Mouse (Mus musculus) layer of hippocampus, adult 8-10 months (tissue): ENCODE results near the gene Tmprss12. TPM values are rescaled to one million over a fixed set of nuclear protein-coding genes. Genes with fewer than 3 reads are reported as not detected.
A peak's percentile ranks its signal among the peaks of the same experiment; 100 is the strongest.
"Not testable (repeated sequence)": the region's sequence is repeated elsewhere in the genome, so short reads cannot be mapped to it uniquely, and the experiment has no call there.

Experiments
- DNase-seq, 2 experiments: peaks; one replicate each; pipeline ENCODE4 v3.0.0; 2022; ENCODE audit warnings: low spot score in 2 of 2
- total RNA-seq, 4 experiments: library from RNA; stranded (reverse); gene quantifications; 2 replicates each; pipeline ENCODE4 v1.2.4; 2022

The Tmprss12 gene
- total RNA-seq, 4 experiments from 2014 or later, result not detected

DNA sequence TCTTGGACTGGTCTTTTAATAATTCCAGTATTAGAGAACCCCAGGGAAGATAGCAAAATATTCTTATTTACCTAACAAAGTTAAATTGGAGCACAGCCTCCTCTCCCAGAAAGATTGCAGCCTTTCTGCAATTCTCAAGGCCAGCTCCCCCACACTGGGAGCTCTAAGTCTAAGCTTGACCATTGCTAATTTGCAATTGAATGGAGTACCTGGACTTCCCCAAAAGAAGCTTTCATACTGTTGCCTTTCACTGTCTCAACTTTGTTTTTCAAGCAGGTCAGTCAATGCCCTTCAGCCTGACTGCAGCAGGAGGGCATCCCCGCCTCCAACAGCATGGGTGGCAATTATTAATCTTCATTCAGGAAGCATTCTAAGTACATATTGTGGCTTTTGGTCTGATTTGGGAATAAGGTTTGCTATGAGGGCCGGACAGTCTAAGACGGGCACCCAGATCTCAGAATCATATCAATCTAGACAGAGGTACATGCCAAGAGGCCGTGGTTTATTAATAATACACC lies 6.8 kb upstream of the Tmprss12 start:
- not testable (repeated sequence) for DNase-seq

DNA sequence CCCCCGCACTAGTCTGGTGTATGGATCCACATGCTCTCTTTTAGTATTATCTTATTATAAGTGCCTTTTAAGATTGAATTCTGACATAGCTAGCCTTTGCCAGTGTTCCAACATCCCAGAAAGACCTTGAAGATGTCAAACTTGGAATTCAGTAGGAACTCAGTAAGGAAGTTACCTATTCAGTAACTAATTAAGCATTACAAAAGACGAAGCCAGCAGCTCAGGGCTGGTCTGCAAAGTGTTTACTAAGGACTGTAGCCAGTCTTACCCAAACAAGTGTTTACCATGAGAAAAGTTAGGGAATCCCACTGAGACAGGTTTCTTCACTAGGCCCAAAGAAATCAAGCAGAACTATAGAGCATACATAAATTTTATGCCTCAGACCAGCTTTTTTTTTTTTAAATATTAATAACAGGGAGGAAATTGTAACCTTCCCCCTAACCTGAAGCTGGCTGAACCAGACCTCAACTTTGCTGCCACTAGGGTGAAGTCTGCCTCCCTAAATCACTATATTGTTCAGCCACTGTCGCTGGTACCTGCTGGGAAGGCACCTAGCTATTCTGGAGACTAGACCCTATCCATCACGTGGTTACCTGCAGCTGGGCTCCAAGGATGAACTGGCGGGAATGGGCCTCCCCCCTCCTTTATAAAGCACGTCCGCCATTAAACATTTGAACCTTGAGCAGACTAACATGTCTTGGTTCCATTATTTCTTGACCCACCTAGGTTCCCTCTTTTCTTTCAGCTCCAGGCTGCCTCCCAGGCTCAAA lies 5.7 kb upstream of the Tmprss12 start:
- no peak for DNase-seq

DNA sequence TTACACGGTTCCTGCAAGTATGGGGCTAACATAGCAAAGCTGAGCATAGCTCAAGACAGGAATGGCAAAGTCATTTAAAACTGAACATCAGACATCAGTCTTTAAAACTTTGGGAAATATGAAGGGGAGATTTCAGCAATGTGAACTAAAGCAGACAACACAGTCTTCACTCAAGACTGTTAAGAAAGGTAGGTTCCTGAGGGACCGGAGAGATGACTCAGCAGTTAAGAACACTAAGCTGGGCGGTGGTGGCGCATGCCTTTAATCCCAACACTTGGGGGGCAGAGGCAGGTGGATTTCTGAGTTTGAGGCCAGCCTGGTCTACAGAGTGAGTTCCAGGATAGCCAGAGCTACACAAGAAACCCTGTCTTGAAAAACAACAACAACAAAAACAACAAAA lies 4.2 kb upstream of the Tmprss12 start:
- no peak for DNase-seq

DNA sequence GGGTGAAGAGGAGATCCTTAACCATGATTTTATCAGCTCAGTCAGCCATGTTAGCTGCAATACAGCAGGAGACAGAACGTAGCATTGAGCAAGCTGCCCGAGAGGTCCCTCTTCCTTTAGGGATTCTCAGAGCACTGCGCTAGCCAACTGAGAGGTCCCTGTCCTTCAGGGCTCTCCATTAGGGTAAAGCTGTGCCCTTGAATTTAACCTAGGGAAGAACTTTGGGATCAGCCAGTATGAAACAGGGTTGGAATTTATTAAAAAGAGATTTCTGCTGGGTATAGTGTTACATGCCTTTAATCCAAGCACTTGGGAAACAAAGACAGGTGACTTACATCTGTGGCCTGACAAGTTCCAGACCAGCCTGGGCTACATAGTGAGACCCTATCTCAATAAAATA lies 3.1 kb upstream of the Tmprss12 start:
- DNase-seq, result no peak

DNA sequence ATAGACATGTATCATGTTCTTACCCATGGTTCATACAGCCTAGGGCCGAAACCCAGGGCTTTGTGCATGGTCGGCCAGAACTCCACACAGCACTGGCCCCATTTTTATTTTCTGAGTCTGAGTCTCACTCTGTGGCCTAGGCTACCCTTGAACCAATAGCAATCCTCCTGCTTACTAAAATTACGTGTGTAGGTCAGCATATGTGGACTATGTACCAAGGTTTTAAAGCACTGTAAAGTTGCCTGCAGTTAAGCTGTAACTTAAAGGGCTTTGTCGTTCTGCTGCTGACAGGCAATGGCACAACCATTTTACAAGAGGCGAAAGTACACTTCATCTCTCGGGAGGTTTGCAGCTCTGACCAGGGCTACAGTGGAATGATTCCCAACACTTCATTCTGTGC lies 8.3 kb downstream of the Tmprss12 start:
- no peak for DNase-seq

DNA sequence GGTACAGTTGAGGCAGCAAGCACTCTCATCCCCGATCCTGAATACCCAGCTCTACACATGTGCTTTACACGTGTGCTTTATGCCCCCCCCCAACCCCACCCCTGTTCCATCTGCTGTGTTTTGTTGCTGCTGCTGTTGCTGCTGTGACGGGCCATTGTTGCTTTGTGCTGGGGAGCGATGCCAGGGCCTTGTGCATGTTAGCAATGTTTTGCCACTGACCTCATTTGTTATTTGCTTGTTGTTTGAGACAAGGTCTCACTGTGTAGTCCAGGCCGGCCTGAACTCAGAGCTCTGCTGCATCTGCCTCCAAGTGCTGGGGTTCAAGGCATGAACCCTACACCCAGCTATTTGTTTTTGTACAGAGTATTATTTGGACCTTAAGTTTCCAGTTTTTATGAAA lies 10.2 kb downstream of the Tmprss12 start:
- peak; percentile 53 to 67 for DNase-seq

DNA sequence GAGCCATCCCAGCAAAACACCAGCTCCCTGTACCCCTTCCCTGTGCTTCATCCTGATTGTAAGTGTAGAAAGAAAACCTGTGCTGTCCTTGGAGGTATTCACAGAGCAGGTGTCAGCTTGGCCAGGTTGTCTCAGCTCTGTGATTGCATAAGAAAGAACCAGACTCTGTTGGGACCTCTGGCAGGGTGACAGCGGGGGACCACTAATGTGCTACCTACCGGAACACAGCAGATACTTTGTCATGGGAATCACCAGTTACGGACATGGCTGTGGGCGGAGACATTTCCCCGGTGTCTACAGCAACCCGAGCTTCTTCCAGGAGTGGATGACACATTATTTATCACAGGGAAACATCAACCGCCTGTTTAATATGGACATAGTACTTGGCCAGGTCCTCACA lies 11.7 kb downstream of the Tmprss12 start:
- DNase-seq, result no peak

DNA sequence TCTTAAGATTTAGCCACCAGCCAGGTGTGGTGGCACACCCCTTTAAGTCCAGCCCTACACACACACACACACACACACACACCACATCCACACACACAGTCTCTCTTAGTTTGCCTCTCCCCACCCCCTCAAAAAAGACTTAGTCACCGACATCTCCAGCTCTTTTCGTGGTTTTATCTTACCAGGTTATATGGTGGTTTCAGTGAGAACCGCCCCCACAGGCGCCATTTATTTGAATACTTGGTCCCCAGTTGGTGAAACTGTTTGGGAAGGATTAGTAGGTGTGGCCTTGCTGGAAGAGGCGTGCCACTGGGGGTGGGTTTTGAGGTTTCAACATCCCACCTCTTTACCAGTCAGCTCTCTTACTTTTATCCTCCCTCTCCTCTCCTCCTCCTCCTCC lies 17.2 kb downstream of the Tmprss12 start:
- no peak for DNase-seq

DNA sequence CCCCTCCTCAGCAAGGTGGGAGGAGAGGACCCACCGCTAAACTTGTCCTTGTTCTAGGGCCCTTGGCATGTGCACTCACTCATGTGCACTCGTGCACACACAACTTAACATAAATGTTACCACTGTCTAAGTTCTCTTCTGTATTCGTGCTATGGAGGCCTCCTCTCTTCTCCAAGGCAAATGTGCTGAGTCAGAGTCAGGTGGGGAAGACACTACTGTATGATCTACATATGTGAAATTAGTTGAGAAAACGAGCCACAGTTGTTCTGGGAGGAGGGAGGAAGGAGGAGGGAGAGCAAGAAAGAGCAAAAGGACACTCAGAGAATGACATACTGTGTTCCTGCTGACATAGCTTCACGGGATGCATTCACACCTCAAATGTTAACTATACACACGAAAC lies 19.9 kb downstream of the Tmprss12 start:
- no peak for DNase-seq

DNA sequence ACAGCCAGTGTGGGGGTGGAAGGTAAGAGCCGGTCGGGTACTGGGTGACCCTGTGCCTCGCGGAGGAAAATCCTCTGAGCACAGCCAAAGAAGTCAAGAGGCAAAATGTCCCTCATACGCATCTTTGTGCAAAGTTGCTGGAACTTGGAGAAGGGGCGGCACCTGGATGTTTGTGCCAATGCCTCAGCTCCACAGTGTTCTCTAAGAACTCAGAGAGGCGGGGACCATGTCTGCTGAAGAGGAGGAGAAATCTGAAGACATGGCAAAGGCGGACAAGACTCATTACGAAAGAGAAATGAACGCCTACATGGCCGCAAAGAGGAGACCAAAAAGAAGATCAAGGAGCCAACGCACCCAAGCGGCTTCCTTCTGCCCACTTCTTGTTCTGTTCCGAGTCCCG lies 20.9 kb downstream of the Tmprss12 start:
- DNase-seq, result no peak

DNA sequence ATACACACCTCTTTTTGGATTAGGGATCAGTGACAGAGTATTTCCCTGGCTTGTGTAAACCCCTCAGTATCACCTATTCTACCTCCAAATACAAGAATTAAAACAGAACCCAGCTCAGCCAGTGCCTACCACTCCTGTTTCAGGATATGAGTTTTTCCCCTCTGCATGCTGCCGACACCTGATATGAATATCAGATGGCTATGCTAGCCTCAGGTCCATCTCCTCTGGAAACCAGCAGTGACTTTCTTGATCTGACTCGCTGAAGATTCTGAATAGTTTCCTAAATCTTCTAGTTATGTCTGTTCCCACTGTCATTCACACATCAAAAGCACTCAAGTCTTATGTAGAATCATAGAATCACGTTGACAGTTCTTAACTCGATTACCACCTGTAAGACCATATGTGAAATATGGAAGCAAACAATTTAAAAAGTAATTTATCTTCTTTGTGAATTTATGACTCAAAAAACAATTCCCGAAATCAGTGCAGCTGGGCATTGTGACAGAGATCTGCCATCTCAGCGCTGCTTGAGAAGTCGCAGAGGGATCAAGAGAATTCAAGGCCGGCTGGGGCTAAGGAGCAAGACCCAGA lies 22.9 kb downstream of the Tmprss12 start:
- DNase-seq, result no peak

DNA sequence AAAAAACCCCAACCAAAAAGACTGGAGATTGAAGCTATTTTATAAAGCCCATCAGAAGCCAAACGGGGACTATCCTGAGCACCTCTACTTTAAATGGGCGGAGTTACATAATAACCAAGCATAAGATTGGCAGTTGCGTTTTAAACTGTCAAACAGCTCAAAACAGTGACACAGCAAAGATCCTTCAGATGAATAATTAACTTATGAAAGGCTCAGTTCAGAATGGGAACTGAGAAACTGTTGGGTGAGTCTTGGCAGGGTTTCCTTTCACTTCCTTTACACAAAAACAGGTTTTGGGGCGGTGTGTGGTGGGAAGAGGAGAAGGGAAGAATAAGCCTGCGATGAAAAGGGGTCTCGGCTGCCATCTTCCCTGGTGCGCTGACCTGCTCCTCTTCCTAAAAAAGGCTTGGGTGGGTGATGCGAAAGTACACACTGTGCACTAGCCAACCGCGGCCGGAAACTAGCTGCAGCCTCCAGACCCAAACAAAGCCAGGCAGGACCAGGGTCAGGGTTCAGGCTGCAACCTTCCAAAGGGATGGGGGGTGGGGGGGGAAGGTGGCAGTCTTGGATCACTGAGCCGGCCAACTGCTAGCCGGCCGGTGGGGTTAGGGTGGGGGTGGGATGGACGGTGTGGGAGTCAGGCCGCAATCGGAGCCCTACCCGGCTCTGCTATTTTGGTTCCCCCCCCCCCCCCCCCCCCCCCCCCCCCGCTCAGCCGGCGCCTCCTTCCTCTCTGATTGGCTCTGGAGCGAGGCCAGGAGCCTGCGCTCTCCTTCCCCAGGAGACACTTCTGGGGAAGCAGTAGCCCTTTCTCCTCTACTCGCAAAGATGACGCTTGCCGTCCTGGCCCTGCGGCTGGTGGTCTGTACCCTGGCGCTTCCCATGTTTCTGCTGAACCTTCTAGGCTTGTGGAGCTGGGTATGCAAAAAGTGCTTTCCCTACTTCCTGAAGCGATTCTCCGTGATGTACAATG lies 23.7 kb downstream of the Tmprss12 start, which contains the start of gene Mettl7a1:
Mettl7a1 (plus strand) TSS at position 122 of the 973 bp plus-strand sequence.
- DNase-seq, result peak; percentile 78 to 83

DNA sequence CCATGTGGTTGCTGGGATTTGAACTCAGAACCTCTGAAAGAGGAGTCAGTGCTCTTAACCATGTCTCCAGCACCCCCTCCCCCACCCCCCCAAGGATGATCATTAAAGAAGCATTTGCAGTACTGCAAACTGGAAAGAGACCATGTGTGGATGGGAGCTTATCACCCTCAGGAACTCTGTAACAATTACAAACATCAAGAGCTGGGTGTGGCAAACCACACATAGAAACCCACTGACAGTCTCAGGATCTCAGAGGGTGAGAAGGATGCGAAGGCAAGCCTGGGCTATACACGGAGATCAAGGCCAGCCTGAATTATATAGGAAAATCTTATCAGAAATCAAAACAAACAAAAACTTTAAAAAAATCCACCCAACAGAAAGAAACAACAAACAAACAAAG lies 25.6 kb downstream of the Tmprss12 start:
- DNase-seq, result no peak

DNA sequence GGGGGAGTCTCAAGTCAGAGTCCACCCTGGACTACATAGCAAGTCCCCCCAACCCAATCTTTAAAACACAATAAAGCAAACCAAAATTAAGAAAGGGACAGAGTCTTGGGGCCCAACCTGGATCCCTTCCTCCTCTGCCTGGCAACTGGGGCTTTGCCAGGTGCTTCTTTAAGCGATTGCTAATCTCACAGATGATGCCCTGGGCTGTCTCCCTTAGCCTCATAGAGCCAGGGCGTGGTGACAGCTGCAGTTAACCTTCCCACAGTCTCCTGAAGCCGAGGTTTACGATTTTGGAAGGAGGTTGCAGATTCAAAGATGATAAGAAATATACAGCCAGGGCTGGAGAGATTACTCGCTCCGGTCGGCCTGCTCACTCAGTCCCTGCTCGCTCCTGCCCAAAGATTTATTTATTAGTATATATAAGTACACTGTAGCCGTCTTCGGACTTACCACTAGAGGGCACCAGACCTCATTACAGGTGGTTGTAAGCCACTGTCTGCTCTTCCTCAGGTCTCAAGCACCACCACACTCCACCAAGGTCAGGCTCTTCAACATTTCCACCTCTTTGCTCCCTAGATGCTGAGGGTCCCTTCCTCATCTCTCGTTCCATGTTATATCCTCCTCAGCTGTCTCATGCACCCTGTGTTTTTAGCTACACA lies 26.9 kb downstream of the Tmprss12 start:
- not testable (repeated sequence) for DNase-seq

DNA sequence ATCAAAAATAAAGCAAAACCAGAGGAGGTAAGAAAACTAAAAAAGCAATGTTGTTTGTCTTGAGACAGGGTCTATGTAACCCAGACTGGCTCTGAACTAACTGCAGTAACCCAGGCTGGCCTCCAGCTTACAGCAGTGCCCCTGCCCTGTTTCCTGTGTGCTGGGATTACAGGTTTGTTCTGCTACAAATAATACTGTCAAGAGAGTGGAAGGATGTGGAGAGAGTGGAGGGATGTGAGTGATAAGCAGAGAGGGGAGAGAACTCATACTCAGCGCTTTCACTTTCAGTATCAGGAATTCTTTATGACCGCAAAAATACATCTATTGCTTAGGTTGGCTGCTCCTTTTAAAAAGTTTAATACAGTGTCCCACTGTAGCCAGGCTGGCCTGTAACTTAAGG lies 31.7 kb downstream of the Tmprss12 start:
- no peak for DNase-seq

DNA sequence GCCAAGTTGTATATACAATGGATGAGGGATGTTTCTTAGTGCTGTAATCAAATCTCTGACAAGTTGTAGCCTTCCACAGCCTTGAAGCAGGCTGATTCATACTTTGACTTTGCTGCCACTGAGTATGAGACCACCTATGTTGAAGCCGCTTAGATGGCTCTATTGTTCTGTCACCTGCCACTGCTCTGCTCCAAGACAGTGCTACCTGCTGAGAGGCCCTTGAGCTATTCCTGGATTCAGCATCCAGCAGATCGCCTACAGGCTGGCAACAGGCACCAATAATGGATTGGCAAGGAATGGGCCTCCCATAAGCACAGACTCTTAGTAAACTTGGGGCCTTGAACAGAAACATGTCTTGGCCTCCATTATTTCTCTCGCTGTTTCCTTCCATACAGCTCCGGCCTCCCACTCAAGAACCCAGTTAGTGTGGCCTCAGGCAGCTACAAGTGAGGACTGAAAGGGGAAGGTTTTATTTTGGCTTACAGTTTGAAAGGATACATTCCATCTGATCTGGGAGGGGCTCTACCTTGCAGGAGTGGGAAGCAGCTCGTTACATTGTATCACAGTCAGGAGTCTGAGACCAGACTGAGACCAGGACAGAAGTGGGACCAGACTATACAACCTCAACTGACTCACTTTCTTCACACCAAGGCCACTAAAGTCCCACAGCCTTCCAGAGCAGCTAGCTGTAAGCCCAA lies 34.0 kb downstream of the Tmprss12 start:
- no peak for DNase-seq

DNA sequence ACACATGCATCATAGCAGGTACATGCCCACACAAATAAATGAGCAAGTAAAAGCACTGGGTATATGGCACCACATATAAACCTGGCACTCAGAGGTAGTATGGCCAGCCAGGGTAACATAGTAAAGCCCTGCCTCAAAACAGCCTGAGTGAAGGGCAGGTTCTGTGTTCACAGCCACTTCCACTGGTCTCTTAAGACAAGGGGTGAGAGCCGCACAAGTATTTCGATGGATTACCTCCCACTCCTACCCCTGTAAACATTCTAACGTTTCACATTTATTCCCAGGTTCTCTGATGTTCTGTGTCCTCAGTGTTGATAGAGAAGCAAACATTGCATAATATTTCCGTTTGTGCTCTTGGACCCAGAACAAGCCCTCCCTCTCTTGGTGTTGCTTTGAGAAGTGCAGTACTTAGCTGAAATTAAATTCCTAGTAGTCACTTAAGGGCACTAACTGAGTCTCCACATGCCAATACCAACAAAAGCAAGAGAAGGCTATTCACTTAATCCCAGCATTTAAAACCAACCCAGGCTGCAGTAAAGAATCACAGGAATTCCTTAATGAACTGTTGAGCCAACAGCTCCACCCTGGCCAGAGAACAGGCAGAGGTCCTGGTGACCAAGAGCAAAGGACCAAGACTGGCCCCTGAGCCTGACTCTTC lies 37.5 kb downstream of the Tmprss12 start:
- DNase-seq, result not testable (repeated sequence)

DNA sequence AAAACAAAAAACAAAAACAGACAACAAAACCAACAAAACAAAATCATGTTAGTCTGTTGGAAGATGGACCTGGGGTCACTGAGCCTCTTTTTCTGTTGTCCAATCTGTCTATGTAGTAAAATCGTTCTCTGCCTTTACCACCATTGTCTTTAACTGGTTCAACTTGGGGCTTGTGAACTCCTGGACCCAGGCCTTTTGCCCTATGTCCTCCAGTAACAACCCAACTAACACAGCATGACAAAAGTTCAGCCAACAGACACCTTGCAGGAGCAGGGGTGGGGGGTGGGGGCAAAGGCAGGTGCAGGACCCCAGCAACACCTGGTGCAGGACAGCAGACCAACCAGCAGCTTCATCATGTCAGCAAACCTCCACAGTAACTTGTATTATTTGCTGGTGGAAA lies 39.2 kb downstream of the Tmprss12 start:
- no peak for DNase-seq

DNA sequence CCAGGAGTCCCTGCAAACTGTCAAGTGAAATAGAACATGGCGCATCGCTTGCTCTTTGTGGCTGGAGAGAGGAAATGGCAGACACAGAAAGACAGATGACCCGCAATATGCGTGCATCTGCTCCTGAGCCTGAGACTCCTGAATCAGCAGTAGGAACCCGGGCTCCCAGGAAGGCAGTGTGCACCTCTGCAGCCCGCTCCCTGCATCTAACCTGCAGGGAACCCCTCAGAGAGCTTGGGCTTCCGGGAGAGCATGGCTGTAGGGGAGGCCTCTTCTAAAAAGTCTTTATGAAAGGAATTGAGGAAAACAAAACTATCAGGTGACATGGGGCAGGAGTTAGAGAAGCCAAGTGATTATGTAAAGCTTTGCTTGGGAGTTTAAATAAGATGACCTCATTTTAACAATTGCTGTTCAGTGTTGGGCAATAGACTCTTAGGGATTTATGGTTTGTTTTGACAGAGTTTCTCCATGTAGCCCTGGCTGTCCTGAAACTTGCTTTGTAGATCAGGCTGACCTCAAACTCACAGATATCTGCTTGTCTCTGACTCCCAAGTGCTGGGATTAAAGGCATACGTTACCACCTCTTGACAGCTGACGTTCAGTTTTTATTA lies 39.8 kb downstream of the Tmprss12 start:
- DNase-seq, result no peak

DNA sequence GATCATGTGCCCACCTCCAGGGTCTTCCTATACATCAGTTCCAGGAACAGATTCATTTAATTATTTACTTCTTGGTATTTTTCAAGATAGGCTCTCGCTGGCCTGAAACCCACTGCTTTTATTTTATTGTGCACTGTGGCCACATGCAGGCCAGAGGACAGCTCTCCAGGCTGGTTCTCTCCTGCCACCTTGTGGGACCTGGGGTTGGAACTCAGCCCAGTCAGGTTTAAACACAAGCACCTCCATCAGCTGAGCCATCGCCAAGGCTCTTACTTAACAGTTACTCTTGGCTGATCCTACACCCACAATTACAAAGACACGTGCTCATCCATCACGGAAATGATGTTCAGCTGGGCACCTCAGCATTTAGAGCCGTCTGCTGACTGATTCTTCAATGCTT lies 40.5 kb downstream of the Tmprss12 start:
- DNase-seq, result no peak
